Mouse (Mus musculus) limb, embryonic 13.5 days (tissue): Measurements from ENCODE around the gene Cadps. TPM values are rescaled to one million over a fixed set of nuclear protein-coding genes. Genes with fewer than 3 reads are reported as not detected.

Source experiments
- ATAC-seq: fragments of 200-750 bp; cut with Nextera tagmentation; 2 replicates; pipeline ENCODE4 v1.8.0; 2017; ENCODE audit warnings: low read depth, moderate number of reproducible peaks, moderate TSS enrichment; ENCODE audit not compliant: low FRiP score
- H3K27ac ChIP-seq: fragments of 300-500 bp; sonication (generic); 2 replicates; pipeline ENCODE4 v1.5.1; 2015; ENCODE audit warnings: inconsistent platforms, mild to moderate bottlenecking, moderate library complexity
- H3K27me3 ChIP-seq: fragments of 300-500 bp; sonication (generic); 2 replicates; pipeline ENCODE4 v1.6.1; 2015; ENCODE audit warnings: mild to moderate bottlenecking, inconsistent platforms
- H3K36me3 ChIP-seq: fragments of 300-500 bp; sonication (generic); 2 replicates; pipeline ENCODE4 v1.6.1; 2015; ENCODE audit warnings: inconsistent platforms, mild to moderate bottlenecking, moderate library complexity
- H3K4me1 ChIP-seq: fragments of 300-500 bp; sonication (generic); 2 replicates; pipeline ENCODE4 v1.6.1; 2015; ENCODE audit warnings: inconsistent platforms
- H3K4me2 ChIP-seq: fragments of 300-500 bp; sonication (generic); replicated peaks from 2 replicates; pipeline ENCODE4 v1.6.1; 2015; ENCODE audit warnings: inconsistent platforms, mild to moderate bottlenecking, moderate library complexity
- H3K4me3 ChIP-seq: fragments of 300-500 bp; sonication (generic); 2 replicates; pipeline ENCODE4 v1.5.1; 2015; ENCODE audit warnings: moderate library complexity, mild to moderate bottlenecking, inconsistent platforms
- H3K9ac ChIP-seq: fragments of 300-500 bp; sonication (generic); 2 replicates; pipeline ENCODE4 v1.6.1; 2015; ENCODE audit warnings: mild to moderate bottlenecking, inconsistent platforms
- H3K9me3 ChIP-seq: fragments of 300-500 bp; sonication (generic); 2 replicates; pipeline ENCODE4 v1.6.1; 2016; ENCODE audit warnings: inconsistent platforms
- WGBS: fragments of 180-500 bp; shearing (Covaris S2); methylation state at CpG from one replicate; pipeline ENCODE4 v1.1.7; 2015; 5-methylcytosine and 5-hydroxymethylcytosine counted together
- polyA plus RNA-seq: library from polyadenylated mRNA; unstranded; fragments of >200 nt; fragmentation: Nextera tagmentation; extraction: Ambion mirVana; gene quantifications from 2 replicates; pipeline ENCODE4 v1.2.1, GENCODE M21; 2015

Cadps gene
- polyA plus RNA-seq, 1 experiment from 2014 or later, result 0.87 TPM

DNA sequence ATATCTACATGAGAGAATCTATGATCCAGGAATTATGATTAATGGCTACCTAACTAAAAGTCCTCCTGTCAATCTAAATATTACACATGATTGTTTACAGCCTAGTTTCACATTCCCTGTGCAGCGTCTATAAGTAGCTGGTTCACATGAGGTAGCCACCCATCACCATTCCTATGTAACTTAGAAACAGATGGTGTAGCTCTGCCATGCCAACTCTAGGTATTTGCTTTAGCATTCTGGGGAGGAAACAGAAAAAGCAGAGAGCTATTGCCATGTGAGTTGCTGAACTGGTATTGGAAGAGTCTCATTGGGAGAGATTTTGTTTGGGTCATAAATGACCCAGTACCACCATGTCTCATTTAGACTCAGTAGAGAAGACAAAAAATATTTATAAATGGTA lies 4.4 kb downstream of the Cadps start:
- H3K9ac ChIP-seq, result no peak overlapping the region
- WGBS, result 74% methylated on average over 1 of the region's 1 CpGs
- no peak overlapping the region for H3K4me3 ChIP-seq
- H3K27ac ChIP-seq, result no peak overlapping the region
- H3K9me3 ChIP-seq, result no peaks in the 10 kb centered on the region
- H3K4me2 ChIP-seq, result no peak overlapping the region
- peaks cover 18% of the 10 kb centered on the region for H3K4me1 ChIP-seq
- no peaks in the 10 kb centered on the region for H3K36me3 ChIP-seq
- no peak for ATAC-seq
- H3K27me3 ChIP-seq, result peaks cover 29% of the 10 kb centered on the region

DNA sequence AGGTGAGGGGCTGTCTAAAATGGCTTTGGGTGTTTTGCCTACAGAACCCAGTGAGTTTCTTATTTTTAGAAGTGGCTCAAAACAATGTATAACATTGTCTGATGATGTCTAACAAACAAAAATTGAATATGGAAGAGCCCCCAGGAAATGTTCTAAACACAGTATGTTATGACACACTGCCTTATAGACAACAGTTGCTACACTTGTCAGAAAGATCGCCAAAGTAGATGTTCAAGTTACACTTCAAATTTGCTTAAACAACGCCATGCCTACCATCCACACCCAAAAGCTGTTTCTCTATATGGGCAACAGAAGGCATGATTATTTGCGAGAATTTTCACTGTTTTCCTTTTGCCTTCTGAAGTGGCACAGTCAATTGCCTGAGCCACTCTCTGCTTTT lies 10.8 kb downstream of the Cadps start:
- 91% methylated on average over 3 of the region's 3 CpGs for WGBS

DNA sequence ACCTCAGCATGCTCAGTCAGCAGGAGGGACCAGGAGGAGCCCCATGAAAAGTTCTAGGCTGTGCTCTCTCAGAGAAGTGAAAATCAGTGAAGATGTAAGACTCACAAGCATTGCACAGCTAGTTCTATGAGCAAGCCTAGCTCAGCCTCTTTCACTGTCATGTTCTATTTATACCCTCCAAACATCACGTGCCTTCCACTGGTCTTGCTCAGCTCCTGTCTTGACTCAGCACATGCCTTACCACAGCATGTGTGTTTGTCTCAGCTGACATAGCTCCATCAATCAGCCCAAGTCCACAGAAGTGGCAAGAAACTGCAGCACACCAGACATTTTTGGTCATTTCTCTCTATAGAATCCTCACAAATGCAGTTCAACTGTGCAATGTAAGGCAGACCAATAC lies 19.9 kb downstream of the Cadps start:
- Histone ChIP-seq H3K9me3 (no peaks in the 10 kb centered on the region), H3K4me3 (no peak overlapping the region), H3K36me3 (no peaks in the 10 kb centered on the region), H3K4me2 (no peak overlapping the region), H3K4me1 (no peaks in the 10 kb centered on the region), H3K9ac (no peak overlapping the region), H3K27ac (no peak overlapping the region), H3K27me3 (no peaks in the 10 kb centered on the region)
- no peak for ATAC-seq
- 72% methylated on average over 1 of the region's 1 CpGs for WGBS

More for the DNA sequence above, 10.8 kb downstream of the Cadps start:
- Histone ChIP-seq H3K9ac (no peak overlapping the region), H3K9me3 (no peaks in the 10 kb centered on the region), H3K4me2 (no peak overlapping the region), H3K27me3 (no peaks in the 10 kb centered on the region), H3K4me3 (no peak overlapping the region), H3K27ac (no peak overlapping the region), H3K36me3 (no peaks in the 10 kb centered on the region), H3K4me1 (no peaks in the 10 kb centered on the region)
- no peak for ATAC-seq

DNA sequence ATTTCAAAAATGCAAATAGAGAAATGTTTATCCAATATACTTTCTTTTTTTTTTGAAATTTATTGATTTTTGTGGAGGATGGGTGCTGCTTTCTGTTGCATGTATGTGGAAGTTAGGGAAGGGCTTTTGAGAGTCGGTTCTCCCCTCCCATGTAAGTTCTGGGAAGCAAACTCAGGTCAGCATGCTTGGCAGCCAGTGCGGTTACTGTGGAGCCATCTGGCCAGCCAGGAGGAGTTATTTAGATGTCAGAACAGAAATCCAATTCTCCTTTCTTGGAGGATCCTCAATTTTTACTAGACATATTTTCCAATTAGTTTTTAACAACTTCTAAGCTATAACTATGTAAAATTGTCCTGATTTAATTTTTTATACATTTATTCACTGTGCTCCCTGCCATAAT lies 21.8 kb downstream of the Cadps start:
- 84% methylated on average over 2 of the region's 2 CpGs for WGBS

DNA sequence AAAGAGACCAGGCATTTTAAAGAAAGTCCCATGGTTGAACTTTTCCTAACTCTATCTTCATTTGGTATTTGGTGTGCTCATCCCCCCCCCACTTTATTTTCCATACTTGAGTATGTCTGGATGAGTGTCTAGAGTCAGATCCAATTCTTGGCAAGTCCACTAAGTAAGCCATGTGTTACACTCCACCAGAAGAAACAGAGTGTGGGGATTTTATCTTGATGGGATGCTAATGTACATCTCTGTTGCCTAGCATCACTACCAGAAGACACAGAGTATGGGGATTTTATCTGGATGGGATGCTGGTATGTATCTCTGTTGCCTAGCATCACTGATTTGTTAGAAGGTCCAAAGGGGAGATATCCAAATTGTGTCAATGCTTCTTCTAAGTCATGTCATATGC lies 24.0 kb downstream of the Cadps start:
- Histone ChIP-seq H3K27ac (no peak overlapping the region), H3K4me1 (no peaks in the 10 kb centered on the region), H3K4me2 (no peak overlapping the region), H3K36me3 (no peaks in the 10 kb centered on the region), H3K4me3 (no peak overlapping the region), H3K27me3 (no peaks in the 10 kb centered on the region), H3K9ac (no peak overlapping the region), H3K9me3 (no peaks in the 10 kb centered on the region)
- ATAC-seq, result no peak

More for the DNA sequence above, 21.8 kb downstream of the Cadps start:
- Histone ChIP-seq H3K27ac (no peak overlapping the region), H3K4me2 (no peak overlapping the region), H3K4me3 (no peak overlapping the region), H3K9me3 (no peaks in the 10 kb centered on the region), H3K36me3 (no peaks in the 10 kb centered on the region), H3K9ac (no peak overlapping the region), H3K4me1 (no peaks in the 10 kb centered on the region), H3K27me3 (no peaks in the 10 kb centered on the region)
- no peak for ATAC-seq

DNA sequence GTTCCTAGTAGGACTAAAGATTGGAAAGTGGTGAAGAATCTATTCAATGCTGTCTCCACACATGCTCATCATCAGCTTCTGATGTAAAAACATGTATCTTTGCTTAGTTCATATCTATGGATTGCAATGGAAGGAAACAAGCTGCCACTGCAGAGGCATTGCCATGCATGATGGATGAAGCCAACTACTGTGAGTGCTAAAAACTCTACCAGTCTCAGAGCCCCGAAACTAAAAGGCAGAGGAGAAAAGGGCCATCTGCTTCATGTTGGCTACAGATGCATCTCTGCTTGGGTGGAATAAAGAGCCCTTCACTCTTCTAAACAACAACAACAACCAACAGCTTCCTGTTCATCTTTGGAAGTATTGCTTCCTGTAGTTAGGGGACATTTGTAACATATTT lies 38.6 kb downstream of the Cadps start:
- ATAC-seq, result no peak
- Histone ChIP-seq H3K9me3 (no peaks in the 10 kb centered on the region), H3K4me2 (no peak overlapping the region), H3K36me3 (no peaks in the 10 kb centered on the region), H3K9ac (no peak overlapping the region), H3K4me3 (no peak overlapping the region), H3K27me3 (no peaks in the 10 kb centered on the region), H3K4me1 (no peaks in the 10 kb centered on the region), H3K27ac (no peak overlapping the region)
- 82% methylated on average over 1 of the region's 1 CpGs for WGBS

DNA sequence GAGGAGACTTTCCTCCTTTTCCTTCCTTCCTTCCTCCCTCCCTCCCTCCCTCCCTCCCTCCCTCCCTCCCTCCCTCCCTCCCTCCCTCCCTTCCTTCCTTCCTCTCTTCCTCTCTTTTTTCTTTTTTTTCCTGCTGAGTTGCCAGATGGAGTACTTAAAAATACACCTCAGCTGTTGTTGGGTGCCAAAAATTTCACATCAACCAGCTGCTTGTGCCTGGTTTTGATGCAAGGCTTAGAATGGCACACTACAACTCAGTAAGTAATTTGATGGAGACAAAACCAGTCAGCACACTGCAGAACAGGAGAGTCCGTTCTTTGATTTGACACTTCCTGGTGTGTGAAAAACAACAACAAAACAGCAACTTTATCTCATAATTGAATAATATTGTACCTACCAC lies 42.9 kb downstream of the Cadps start:
- Histone ChIP-seq H3K4me3 (no peak overlapping the region), H3K36me3 (no peaks in the 10 kb centered on the region), H3K9ac (no peak overlapping the region), H3K4me2 (no peak overlapping the region), H3K27me3 (no peaks in the 10 kb centered on the region), H3K27ac (no peak overlapping the region), H3K9me3 (no peaks in the 10 kb centered on the region), H3K4me1 (no peaks in the 10 kb centered on the region)
- ATAC-seq, result no peak
- WGBS, result 74% methylated on average over 1 of the region's 1 CpGs

DNA sequence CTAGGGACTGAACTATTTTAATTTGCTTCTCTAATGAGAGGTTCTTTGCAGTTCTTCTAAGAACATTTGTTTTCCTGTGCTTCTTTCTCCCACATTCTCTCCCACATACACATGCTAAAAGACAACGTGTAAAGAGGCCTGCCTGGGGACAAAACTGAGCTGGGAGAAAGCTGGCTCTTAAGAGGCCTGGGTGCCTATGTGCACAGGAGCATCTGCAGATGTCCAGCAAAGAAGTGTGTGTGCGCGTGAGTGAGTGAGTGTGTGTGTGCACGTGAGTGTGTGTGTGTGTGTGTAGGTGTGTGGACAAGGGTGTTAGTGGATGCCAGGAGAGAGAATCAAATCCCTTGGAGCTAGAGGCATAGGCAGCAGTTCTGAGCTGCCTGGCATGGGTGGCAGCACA lies 44.9 kb downstream of the Cadps start:
- no peak overlapping the region for H3K4me2 ChIP-seq
- H3K9me3 ChIP-seq, result no peaks in the 10 kb centered on the region
- H3K4me1 ChIP-seq, result no peaks in the 10 kb centered on the region
- no peaks in the 10 kb centered on the region for H3K36me3 ChIP-seq
- no peak overlapping the region for H3K27ac ChIP-seq
- no peak overlapping the region for H3K9ac ChIP-seq
- ATAC-seq, result no peak
- no peaks in the 10 kb centered on the region for H3K27me3 ChIP-seq
- WGBS, result 76% methylated on average over 4 of the region's 4 CpGs
- H3K4me3 ChIP-seq, result no peak overlapping the region

DNA sequence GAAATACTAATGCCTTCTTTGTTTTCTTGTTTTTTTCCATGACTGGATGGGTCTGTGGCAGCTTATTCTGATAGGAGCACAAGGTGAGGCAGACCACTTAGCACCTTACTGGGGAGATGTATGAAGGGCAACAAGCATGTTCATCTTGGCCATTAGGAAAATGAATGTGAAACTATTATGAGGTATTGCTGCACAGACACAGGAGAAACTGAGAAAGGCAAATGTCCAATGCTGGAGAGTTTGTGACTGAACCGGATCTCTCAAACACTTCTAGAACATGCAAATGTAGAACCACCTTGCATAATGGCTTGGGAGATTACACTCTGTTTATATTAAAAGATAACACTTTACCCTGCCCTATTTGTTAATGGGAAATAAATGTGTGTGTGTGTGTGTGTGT lies 54.0 kb downstream of the Cadps start:
- Histone ChIP-seq H3K4me2 (no peak overlapping the region), H3K27ac (no peak overlapping the region), H3K4me1 (no peaks in the 10 kb centered on the region), H3K27me3 (no peaks in the 10 kb centered on the region), H3K4me3 (no peak overlapping the region), H3K9me3 (no peaks in the 10 kb centered on the region), H3K36me3 (no peaks in the 10 kb centered on the region), H3K9ac (no peak overlapping the region)
- WGBS, result 91% methylated on average over 1 of the region's 1 CpGs
- no peak for ATAC-seq

DNA sequence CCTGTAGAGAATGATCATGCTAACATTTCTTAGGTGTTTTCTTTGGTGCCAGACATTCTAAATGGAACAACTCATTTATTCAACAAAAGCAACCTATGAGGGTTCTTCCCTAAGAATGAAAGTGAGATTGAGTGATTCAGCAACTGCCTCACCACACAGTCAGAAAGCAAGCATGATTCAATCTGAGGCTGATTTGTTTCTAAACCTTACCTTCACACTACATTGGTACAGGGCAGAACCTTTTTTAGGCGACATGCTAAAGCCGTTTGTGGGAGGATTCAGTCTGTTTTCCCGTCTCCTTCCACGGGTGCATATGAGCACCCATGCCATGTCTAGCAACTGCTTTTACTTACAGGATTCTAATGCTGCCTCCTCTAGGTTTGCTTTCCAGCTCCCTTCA lies 69.6 kb downstream of the Cadps start:
- no peak overlapping the region for H3K27ac ChIP-seq
- ATAC-seq, result no peak
- H3K4me1 ChIP-seq, result no peaks in the 10 kb centered on the region
- no peaks in the 10 kb centered on the region for H3K27me3 ChIP-seq
- no peaks in the 10 kb centered on the region for H3K36me3 ChIP-seq
- H3K4me3 ChIP-seq, result no peak overlapping the region
- no peak overlapping the region for H3K9ac ChIP-seq
- no peak overlapping the region for H3K4me2 ChIP-seq
- no peaks in the 10 kb centered on the region for H3K9me3 ChIP-seq
- 88% methylated on average over 4 of the region's 4 CpGs for WGBS

DNA sequence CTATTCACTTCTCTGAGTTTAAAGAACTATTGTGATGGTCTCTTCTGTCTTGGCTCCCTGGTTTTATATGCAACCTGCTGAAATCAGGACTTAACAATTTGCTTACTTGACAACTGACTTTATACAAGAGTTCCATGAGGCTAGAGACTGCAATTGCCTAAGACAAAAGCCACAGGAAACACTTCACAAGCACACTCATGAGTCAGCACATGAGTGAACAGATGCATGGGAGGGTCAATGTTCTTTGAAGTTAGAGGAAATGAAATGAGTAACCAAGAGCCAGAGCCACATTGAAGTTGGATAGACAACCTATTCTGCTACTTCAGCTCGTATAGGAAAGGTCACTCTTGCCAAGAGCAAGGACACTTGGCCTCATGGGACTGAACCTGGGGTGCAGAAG lies 71.1 kb downstream of the Cadps start:
- no peaks in the 10 kb centered on the region for H3K36me3 ChIP-seq
- H3K4me1 ChIP-seq, result no peaks in the 10 kb centered on the region
- H3K9me3 ChIP-seq, result no peaks in the 10 kb centered on the region
- H3K27ac ChIP-seq, result no peak overlapping the region
- ATAC-seq, result no peak
- H3K4me3 ChIP-seq, result no peak overlapping the region
- WGBS, result 53% methylated on average over 1 of the region's 1 CpGs
- H3K27me3 ChIP-seq, result no peaks in the 10 kb centered on the region
- no peak overlapping the region for H3K9ac ChIP-seq
- H3K4me2 ChIP-seq, result no peak overlapping the region

DNA sequence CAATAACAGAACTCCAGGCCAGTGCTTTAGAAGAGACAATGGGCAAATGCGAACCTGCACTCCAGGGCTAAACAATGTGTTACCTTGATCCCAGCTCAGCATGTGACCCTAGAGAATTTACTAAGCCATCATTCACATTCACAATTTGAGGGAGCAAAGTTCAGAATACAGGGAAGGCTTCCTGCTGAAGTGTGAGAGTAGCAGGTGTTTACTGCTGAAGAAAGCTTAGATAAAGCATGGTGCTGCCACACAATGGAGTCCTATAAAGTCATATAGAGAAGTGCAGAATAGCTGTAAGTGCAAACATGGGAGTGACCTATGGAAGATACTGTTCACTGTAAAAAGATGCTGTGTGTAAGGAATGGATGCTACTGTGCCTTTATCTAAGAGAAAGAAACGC lies 91.9 kb downstream of the Cadps start:
- Histone ChIP-seq H3K9ac (no peak overlapping the region), H3K4me3 (no peak overlapping the region), H3K27ac (no peak overlapping the region), H3K27me3 (no peaks in the 10 kb centered on the region), H3K4me2 (no peak overlapping the region), H3K4me1 (no peaks in the 10 kb centered on the region), H3K36me3 (no peaks in the 10 kb centered on the region), H3K9me3 (no peaks in the 10 kb centered on the region)
- WGBS, result 81% methylated on average over 2 of the region's 2 CpGs
- ATAC-seq, result no peak

DNA sequence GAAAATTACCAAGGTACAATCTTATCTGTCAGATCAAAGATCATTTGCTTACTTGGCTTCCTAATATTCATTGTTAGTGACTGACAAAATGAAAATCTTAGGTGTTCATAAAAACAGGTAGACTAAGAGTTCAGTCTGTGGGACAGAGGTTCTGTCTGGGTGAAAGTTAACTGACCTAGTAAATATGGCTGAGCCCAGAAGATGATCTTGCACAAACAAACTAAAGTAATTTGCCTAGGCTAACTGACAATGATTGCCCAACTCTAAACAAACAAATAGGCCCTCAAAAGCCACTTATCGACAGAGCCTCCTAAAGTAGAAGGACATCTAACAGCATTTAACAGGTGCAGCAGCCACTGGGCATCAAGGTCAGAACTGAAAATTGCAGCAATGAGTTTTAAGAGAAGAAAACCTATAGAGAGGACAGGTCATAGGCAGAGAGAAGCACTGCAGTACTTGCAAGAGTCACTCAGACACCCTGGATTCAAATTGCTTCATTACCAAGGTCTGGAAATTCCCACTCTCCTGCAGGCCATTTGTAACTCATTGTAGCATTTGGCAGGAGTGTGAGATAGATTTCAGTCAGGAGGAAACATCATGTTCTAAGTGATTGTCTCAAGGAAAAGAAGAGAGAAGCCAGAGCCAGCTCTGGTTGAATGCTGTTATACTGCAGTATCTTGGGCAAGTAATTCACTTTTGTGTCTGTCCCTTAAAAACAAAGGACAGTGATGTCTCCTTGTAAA lies 100.3 kb downstream of the Cadps start:
- no peaks in the 10 kb centered on the region for H3K36me3 ChIP-seq
- no peaks in the 10 kb centered on the region for H3K27me3 ChIP-seq
- 80% methylated on average over 1 of the region's 1 CpGs for WGBS
- no peaks in the 10 kb centered on the region for H3K9me3 ChIP-seq
- H3K9ac ChIP-seq, result no peak overlapping the region
- no peak overlapping the region for H3K4me2 ChIP-seq
- no peak for ATAC-seq
- no peak overlapping the region for H3K4me3 ChIP-seq
- no peaks in the 10 kb centered on the region; the same call in 1 of the 2 replicates for H3K4me1 ChIP-seq
- H3K27ac ChIP-seq, result no peak overlapping the region
